Mouse (Mus musculus) embryo, embryonic 9.5 days (tissue): ENCODE results near the gene Evc2.

Experiments used
- DNase-seq: peaks from one replicate; pipeline ENCODE4 v3.0.0-alpha.2; 2017; ENCODE audit errors: extremely low spot score

Evc2 gene

GRCm38 (mm10) chr5:37338288-37338687, at the start of gene Evc2:
Evc2 (plus strand) TSS chr5:37338499.
- DNase-seq, result peak; percentile 85

GRCm38 (mm10) chr5:37289236-37289635, 49.1 kb upstream of the Evc2 start:
- peak; percentile 20 for DNase-seq

- peak; percentile 5 for DNase-seq
Observed at GRCm38 (mm10) chr5:37290983-37291382, 47.3 kb upstream of the Evc2 start.

- DNase-seq, result no peak
Observed at GRCm38 (mm10) chr5:37296717-37297116, 41.6 kb upstream of the Evc2 start.

GRCm38 (mm10) chr5:37298370-37298769, 39.9 kb upstream of the Evc2 start:
- DNase-seq, result peak; percentile 27

GRCm38 (mm10) chr5:37310026-37310425, 28.3 kb upstream of the Evc2 start:
- no peak for DNase-seq

GRCm38 (mm10) chr5:37312980-37313722, 25.1 kb upstream of the Evc2 start:
- no peak for DNase-seq

GRCm38 (mm10) chr5:37318715-37319114, 19.6 kb upstream of the Evc2 start:
- DNase-seq, result no peak

GRCm38 (mm10) chr5:37320174-37320573, 18.1 kb upstream of the Evc2 start:
- DNase-seq, result no peak

- no peak for DNase-seq
Observed at GRCm38 (mm10) chr5:37320761-37321160, 17.5 kb upstream of the Evc2 start.

GRCm38 (mm10) chr5:37326675-37327074, 11.6 kb upstream of the Evc2 start:
- DNase-seq, result no peak

GRCm38 (mm10) chr5:37330449-37331132, 7.7 kb upstream of the Evc2 start:
- DNase-seq, result no peak

- no peak for DNase-seq
Observed at GRCm38 (mm10) chr5:37331133-37331505, 7.2 kb upstream of the Evc2 start.

GRCm38 (mm10) chr5:37332066-37332465, 6.2 kb upstream of the Evc2 start:
- no peak for DNase-seq

GRCm38 (mm10) chr5:37335061-37335460, 3.2 kb upstream of the Evc2 start:
- no peak for DNase-seq

GRCm38 (mm10) chr5:37336485-37337105, 1.7 kb upstream of the Evc2 start, which contains the start of gene Evc:
Evc (minus strand) TSS chr5:37336894.
- peak; percentile 85 for DNase-seq

- DNase-seq, result no peak
Observed at GRCm38 (mm10) chr5:37337696-37338095, 603 bp upstream of the Evc2 start.

GRCm38 (mm10) chr5:37343962-37344361, 5.7 kb downstream of the Evc2 start:
- DNase-seq, result no peak

GRCm38 (mm10) chr5:37351791-37352190, 13.5 kb downstream of the Evc2 start:
- DNase-seq, result no peak

GRCm38 (mm10) chr5:37354385-37354784, 16.1 kb downstream of the Evc2 start:
- peak; percentile 25 for DNase-seq

GRCm38 (mm10) chr5:37356027-37356426, 17.7 kb downstream of the Evc2 start:
- no peak for DNase-seq

GRCm38 (mm10) chr5:37362618-37363017, 24.3 kb downstream of the Evc2 start:
- DNase-seq, result no peak

- DNase-seq, result no peak
Observed at GRCm38 (mm10) chr5:37363284-37363683, 25.0 kb downstream of the Evc2 start.
